Mouse (Mus musculus) G1E (cell line): ENCODE measurements at regions not wholly inside any gene's neighbourhood (a gene's known extent, or its start where the extent isn't known, plus 50 kb on each side); places are given as distances from the start of the nearest gene placed in this dataset.

Experiments
- ATAC-seq: 2 replicates; pipeline ENCODE4 v1.8.0; 2016; ENCODE audit warnings: mild to moderate bottlenecking; ENCODE audit not compliant: insufficient number of reproducible peaks, poor library complexity, low FRiP score, severe bottlenecking; ENCODE audit errors: extremely low read depth
- DNase-seq: peaks from one replicate; pipeline ENCODE4 v3.0.0; 2012; ENCODE audit warnings: low spot score
- H3K27me3 ChIP-seq: 2 replicates; pipeline ENCODE4 v1.6.1; 2012; ENCODE audit warnings: mild to moderate bottlenecking, low read length, inconsistent platforms; ENCODE audit not compliant: insufficient read depth
- H3K36me3 ChIP-seq: replicated peaks from 2 replicates; pipeline ENCODE3; 2012; ENCODE audit warnings: mild to moderate bottlenecking, inconsistent platforms
- H3K4me1 ChIP-seq: 2 replicates; pipeline ENCODE4 v1.6.1; 2012; ENCODE audit warnings: low read depth, low read length, inconsistent platforms, mixed read lengths; ENCODE audit not compliant: insufficient read depth
- H3K4me3 ChIP-seq: 2 replicates; pipeline ENCODE4 v1.5.1; 2012; ENCODE audit warnings: low read depth, mild to moderate bottlenecking, inconsistent platforms, low read length, moderate library complexity, mixed read lengths
- H3K9me3 ChIP-seq: replicated peaks from 2 replicates; pipeline ENCODE4 v1.6.1; 2012; ENCODE audit warnings: inconsistent platforms
- CTCF ChIP-seq: IDR thresholded peaks from 2 replicates; pipeline ENCODE4 v1.5.1; 2012; ENCODE audit warnings: low read depth, low read length, inconsistent platforms, mixed read lengths
- GATA1 ChIP-seq: IDR thresholded peaks from 2 replicates; pipeline ENCODE4 v1.6.1; 2012; ENCODE audit warnings: borderline replicate concordance, low read length, inconsistent platforms, mixed read lengths
- GATA2 ChIP-seq: IDR thresholded peaks from 2 replicates; pipeline ENCODE4 v1.6.1; 2012; ENCODE audit warnings: low read depth, low read length, inconsistent platforms, borderline replicate concordance
- POLR2AphosphoS5 ChIP-seq: IDR thresholded peaks from 2 replicates; pipeline ENCODE4 v1.6.1; 2012; ENCODE audit warnings: low read depth, low read length, inconsistent platforms; ENCODE audit not compliant: insufficient replicate concordance
- TAL1 ChIP-seq: conservative IDR thresholded peaks from 2 replicates; pipeline ENCODE4 v1.6.1; 2012; ENCODE audit warnings: low read depth, low read length, inconsistent platforms, mixed read lengths

DNA sequence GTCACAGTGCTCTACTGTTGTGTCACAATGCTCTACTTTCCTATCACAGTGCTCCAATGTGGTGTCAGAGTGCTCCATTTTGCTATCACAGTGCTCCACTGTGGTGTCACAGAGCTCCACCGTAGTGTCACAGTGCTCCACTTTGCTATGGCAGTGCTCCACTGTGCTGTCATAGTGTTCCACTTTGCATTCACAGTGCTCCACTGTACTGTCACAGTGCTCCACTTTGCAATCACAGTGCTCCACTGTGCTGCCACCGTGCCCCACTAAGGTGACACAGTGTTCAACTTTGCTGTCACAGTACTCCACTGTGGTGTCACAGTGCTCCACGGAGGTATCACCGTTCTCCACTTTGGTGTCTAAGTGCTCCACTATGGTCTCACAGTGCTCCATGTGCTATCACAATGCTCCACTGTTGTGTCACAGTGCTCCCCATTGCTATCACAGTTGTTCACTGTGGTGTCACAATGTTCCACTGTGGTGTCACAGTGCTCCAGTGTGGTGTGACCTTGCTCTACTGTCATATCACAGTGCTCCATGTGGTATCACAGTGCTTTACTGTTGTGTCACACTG is 78.9 kb upstream of the Trpm1 start:
- Histone ChIP-seq H3K9me3 (peaks cover 6% of the 10 kb centered on the region; the same call in 1 of the 2 replicates), H3K4me3 (no peak overlapping the region), H3K27me3 (peaks cover 12% of the 10 kb centered on the region), H3K4me1 (no peaks in the 10 kb centered on the region; the same call in 1 of the 2 replicates), H3K36me3 (no peaks in the 10 kb centered on the region)
- TF ChIP-seq POLR2AphosphoS5: no peak
- no peak for TF ChIP-seq GATA1
- TF ChIP-seq TAL1: no peak
- DNase-seq (no peak), ATAC-seq (no peak)

DNA sequence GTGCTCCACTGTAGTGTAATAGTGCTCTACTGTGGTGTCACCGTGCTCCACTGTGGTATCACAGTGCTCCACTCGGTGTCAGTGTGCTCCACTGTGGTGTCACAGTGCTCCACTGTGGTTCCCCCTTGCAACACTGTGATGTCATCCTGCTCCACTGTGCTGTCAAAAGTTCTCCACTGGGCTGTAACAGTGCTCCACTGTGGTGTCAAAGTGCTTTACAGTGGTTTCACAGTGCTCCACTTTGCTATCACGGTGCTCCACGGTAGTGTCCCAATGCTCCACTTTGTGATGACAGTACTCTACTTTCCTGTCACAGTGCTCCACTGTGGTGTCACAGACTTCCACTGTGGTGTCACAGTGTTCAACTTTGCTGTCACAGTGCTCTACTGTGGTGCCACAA is 79.4 kb upstream of the Trpm1 start:
- H3K9me3 ChIP-seq: peaks cover 6% of the 10 kb centered on the region; the same call in 1 of the 2 replicates
- no peak for TF ChIP-seq TAL1
- TF ChIP-seq POLR2AphosphoS5: no peak
- no peak for TF ChIP-seq GATA1
- peaks cover 12% of the 10 kb centered on the region for H3K27me3 ChIP-seq
- no peak for DNase-seq
- no peak for ATAC-seq
- no peaks in the 10 kb centered on the region; the same call in 1 of the 2 replicates for H3K4me1 ChIP-seq
- H3K36me3 ChIP-seq: no peaks in the 10 kb centered on the region
- H3K4me3 ChIP-seq: no peak overlapping the region

DNA sequence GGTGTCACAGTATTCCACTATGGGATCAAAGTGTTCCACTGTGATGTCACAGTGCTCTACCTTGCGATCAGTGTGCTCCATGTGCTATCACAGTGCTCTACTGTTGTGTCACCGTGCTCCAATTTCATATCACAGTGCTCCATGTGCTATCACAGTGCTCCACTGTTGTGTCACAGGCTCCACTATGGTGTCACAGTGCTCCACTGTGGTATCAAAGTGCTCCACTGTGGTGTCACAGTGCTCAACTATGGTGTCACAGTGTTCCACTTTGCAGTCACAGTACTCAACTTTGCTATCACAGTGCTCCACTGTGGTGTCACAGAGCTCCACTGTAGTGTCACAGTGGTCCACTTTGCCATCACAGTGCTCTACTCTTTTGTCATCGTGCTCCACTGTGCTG is 79.9 kb upstream of the Trpm1 start:
- Histone ChIP-seq H3K9me3 (peaks cover 6% of the 10 kb centered on the region; the same call in 1 of the 2 replicates), H3K27me3 (peaks cover 12% of the 10 kb centered on the region), H3K36me3 (no peaks in the 10 kb centered on the region), H3K4me1 (no peaks in the 10 kb centered on the region; the same call in 1 of the 2 replicates), H3K4me3 (no peak overlapping the region)
- DNase-seq: no peak
- ATAC-seq: no peak
- TF ChIP-seq GATA1 (no peak), CTCF (no peak), GATA2 (no peak), POLR2AphosphoS5 (no peak)

DNA sequence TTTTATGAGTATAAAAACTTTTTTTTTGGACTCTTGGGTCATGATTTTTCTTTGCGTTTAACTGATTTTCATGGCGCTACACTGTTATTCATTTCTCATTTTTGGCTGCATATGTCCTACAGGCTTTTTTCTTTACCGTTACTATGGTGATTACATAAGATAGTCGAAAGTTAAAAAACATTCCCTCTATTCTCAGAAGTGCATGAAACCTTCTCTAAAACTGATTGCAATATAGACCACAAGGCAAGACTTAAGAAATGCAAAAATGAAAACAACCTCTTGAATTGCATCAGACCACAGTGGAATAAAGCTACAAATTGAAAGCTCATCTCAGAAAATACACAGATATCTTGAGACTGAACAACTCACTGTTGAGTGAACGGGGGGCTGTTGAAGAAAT is 82.7 kb upstream of the Trpm1 start:
- Histone ChIP-seq H3K4me3 (no peak overlapping the region), H3K4me1 (no peaks in the 10 kb centered on the region; the same call in 1 of the 2 replicates), H3K27me3 (peaks cover 11% of the 10 kb centered on the region), H3K36me3 (no peaks in the 10 kb centered on the region), H3K9me3 (peaks cover 6% of the 10 kb centered on the region; the same call in 1 of the 2 replicates)
- no peak for DNase-seq
- TF ChIP-seq TAL1 (no peak), POLR2AphosphoS5 (no peak), CTCF (no peak), GATA2 (no peak), GATA1 (no peak)
- ATAC-seq: no peak

DNA sequence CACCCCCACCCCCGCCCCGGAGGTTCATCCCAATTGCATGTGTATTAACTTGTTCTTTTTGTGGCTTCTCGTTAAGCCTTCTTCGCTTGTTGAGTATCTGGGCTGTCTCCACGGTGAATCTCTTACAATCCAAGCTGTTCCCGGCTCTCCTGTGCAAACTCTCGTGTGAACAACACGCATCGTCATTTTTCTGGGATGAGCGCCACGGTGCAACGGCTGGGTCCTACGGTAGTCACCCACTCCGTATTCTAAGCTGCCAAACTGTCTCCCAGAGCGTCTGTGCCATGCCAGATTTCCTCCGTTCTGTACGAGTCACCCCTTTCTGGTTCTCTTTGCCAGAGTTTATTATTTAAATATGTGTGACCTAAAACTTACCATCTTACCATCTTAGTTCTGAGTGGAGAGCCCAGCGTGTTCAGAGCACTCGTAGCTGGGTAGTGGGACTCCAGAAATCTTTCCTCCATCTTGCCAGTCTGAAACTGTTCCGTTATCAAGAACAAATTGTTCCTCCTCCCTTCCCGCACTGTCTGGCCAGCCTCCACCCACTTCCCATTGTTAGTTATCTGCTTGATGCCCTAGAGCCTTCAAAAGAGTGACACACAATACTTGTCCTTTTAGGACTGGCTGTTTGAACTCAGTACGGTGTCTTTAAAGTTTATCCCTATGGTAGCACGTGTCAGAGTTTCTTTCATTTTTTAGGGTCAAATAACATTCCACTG is 87.9 kb upstream of the Trpm1 start:
- no peak for ATAC-seq
- TF ChIP-seq CTCF (no peak), POLR2AphosphoS5 (no peak), GATA1 (no peak), TAL1 (no peak), GATA2 (no peak)
- Histone ChIP-seq H3K27me3 (peaks cover 9% of the 10 kb centered on the region), H3K9me3 (no peaks in the 10 kb centered on the region), H3K4me3 (no peak overlapping the region), H3K4me1 (peaks cover 11% of the 10 kb centered on the region), H3K36me3 (no peaks in the 10 kb centered on the region)
- no peak for DNase-seq

DNA sequence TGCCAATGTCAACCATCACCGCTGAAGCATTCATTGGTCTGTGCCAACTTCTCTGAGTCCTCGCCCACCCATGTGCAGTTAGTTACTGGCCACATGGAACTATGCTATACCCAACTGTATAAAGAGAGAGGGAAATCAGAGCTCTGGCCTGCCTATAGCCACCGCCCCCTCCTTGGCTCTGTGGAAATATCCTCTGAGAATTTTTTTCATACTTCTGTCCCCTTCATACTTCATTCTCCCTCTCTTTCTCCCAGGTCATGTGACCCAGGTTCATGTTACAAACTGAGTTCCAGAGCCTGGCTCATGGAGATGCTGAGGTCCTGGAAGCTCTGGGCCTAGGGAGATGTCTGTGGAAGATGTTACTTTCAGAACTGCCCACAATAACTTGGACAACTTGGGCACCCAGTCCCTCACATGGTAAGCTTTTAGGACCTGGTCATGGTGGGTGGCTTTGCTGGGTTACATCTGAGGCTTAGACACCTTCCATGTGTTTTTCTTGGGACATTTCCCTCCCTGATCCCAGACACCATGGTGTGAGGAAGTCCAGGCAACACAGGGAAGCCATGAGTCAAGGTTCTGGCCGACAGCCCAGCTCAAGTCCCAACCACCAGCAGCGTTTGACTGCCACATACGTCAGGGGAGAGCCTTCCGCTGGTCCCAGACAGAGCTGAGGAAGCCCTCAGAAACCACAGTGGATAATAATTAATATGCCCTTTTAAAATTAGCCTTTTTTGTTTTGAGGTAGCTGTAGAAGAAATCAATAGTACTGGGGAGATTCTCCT is 89.0 kb upstream of the Trpm1 start:
- no peak for ATAC-seq
- H3K4me1 ChIP-seq: peaks cover 19% of the 10 kb centered on the region
- H3K9me3 ChIP-seq: no peaks in the 10 kb centered on the region
- no peak for TF ChIP-seq GATA2
- no peak for TF ChIP-seq GATA1
- TF ChIP-seq CTCF: no peak
- no peak for TF ChIP-seq TAL1
- no peak for TF ChIP-seq POLR2AphosphoS5
- H3K36me3 ChIP-seq: no peaks in the 10 kb centered on the region
- H3K27me3 ChIP-seq: peaks cover 9% of the 10 kb centered on the region
- no peak overlapping the region for H3K4me3 ChIP-seq
- no peak for DNase-seq
